Mouse (Mus musculus) liver, embryonic 14.5 days (tissue): Measurements from ENCODE around the gene Mthfd1l. TPM values are rescaled to one million over a fixed set of nuclear protein-coding genes. Genes with fewer than 3 reads are reported as not detected.
A peak's percentile ranks its signal among the peaks of the same experiment; 100 is the strongest.

Experiments
- ATAC-seq: fragments of 200-750 bp; cut with Nextera tagmentation; 2 replicates; pipeline ENCODE4 v1.8.0; 2017; ENCODE audit warnings: moderate number of reproducible peaks, mild to moderate bottlenecking, moderate library complexity; ENCODE audit not compliant: insufficient read depth
- DNase-seq, 3 experiments: peaks; one replicate each; pipeline ENCODE4 v3.0.0-alpha.2; 2012 to 2013; ENCODE audit warnings: low read depth in 3 of 3, low spot score in 3 of 3
- H3K27ac ChIP-seq: fragments of 300-500 bp; sonication (generic); 2 replicates; pipeline ENCODE4 v1.5.1; 2014; ENCODE audit warnings: moderate library complexity, mild to moderate bottlenecking, control low read depth, inconsistent platforms
- H3K27me3 ChIP-seq: fragments of 300-500 bp; sonication (generic); 2 replicates; pipeline ENCODE4 v1.6.1; 2014; ENCODE audit warnings: mild to moderate bottlenecking, low read length, moderate library complexity; ENCODE audit not compliant: control insufficient read depth, insufficient read depth
- H3K36me3 ChIP-seq: fragments of 300-500 bp; sonication (generic); replicated peaks from 2 replicates; pipeline ENCODE4 v1.6.1; 2014; ENCODE audit warnings: low read depth; ENCODE audit not compliant: control insufficient read depth, insufficient read depth
- H3K4me1 ChIP-seq, 2 experiments: fragments of 200-500 bp in 1 of 2; fragments of 300-500 bp in 1 of 2; sonication (generic) in 1 of 2; replicated peaks; 2 replicates each; pipeline ENCODE4 v1.6.1; 2012 to 2014; ENCODE audit warnings: antibody characterized with exemption in 1 of 2, inconsistent platforms in 1 of 2, low read length in 1 of 2; ENCODE audit not compliant: control insufficient read depth in 2 of 2, insufficient read depth in 2 of 2
- H3K4me2 ChIP-seq: fragments of 300-500 bp; sonication (generic); 2 replicates; pipeline ENCODE4 v1.6.1; 2014; ENCODE audit warnings: low read depth, mild to moderate bottlenecking, control low read depth, moderate library complexity
- H3K4me3 ChIP-seq, 2 experiments: fragments of 200-500 bp in 1 of 2; fragments of 300-500 bp in 1 of 2; sonication (generic) in 1 of 2; 2 replicates each; pipeline ENCODE4 v1.5.1; 2012 to 2014; ENCODE audit warnings: low read depth in 2 of 2, low read length in 2 of 2, mild to moderate bottlenecking in 2 of 2, control low read depth in 1 of 2, inconsistent platforms in 1 of 2, moderate library complexity in 1 of 2; ENCODE audit not compliant: insufficient read depth in 1 of 2
- H3K9ac ChIP-seq: fragments of 300-500 bp; sonication (generic); replicated peaks from 2 replicates; pipeline ENCODE4 v1.6.1; 2014; ENCODE audit warnings: mild to moderate bottlenecking, control low read depth, moderate library complexity
- H3K9me3 ChIP-seq: fragments of 300-500 bp; sonication (generic); 2 replicates; pipeline ENCODE4 v1.6.1; 2016; ENCODE audit warnings: low read length, mixed read lengths; ENCODE audit not compliant: control insufficient read depth
- CTCF ChIP-seq: IDR thresholded peaks from 2 replicates; pipeline ENCODE4 v1.5.1; 2016; ENCODE audit warnings: antibody characterized with exemption, low read depth, control low read depth
- EP300 ChIP-seq: IDR thresholded peaks from 2 replicates; pipeline ENCODE4 v1.6.1; 2016; ENCODE audit warnings: antibody characterized with exemption, low read depth
- WGBS: fragments of 180-500 bp; shearing (Covaris S2); extraction: QIAGEN DNeasy Blood & Tissue Kit; methylation state at CpG from one replicate; pipeline ENCODE4 v1.1.7; 2014; ENCODE audit not compliant: insufficient replicate concordance; 5-methylcytosine and 5-hydroxymethylcytosine counted together
- polyA plus RNA-seq, 2 experiments: library from polyadenylated mRNA; depleted of rRNA in 1 of 2; stranded (reverse) in 1 of 2; unstranded in 1 of 2; fragments of >200 nt; fragmentation: Nextera tagmentation in 1 of 2; extraction: Ambion mirVana in 1 of 2; gene quantifications; 2 replicates each; pipeline versions ENCODE4 v1.2.1 to v1.2.3; 2012 to 2014

Gene Mthfd1l
- polyA plus RNA-seq, 2 experiments: 18.5 to 19.2 TPM

GRCm38 (mm10) chr10:4125232-4125631, 152.3 kb downstream of the Mthfd1l start:
- H3K4me2 ChIP-seq: no peak overlapping the region
- H3K27ac ChIP-seq: no peak overlapping the region
- DNase-seq (no peak), ATAC-seq (no peak)
- no peak for TF ChIP-seq CTCF
- no peak for TF ChIP-seq EP300
- H3K4me3 ChIP-seq: no peak overlapping the region
- H3K4me1 ChIP-seq: peaks cover 6 to 15% of the 10 kb centered on the region in 2 experiments; a peak in 3 of 4 replicates
- 85% methylated on average over 7 of the region's 7 CpGs for WGBS
- no peaks in the 10 kb centered on the region for H3K36me3 ChIP-seq
- H3K9me3 ChIP-seq: no peaks in the 10 kb centered on the region
- H3K9ac ChIP-seq: no peak overlapping the region
- no peaks in the 10 kb centered on the region for H3K27me3 ChIP-seq

- Histone ChIP-seq H3K36me3 (no peaks in the 10 kb centered on the region), H3K4me2 (no peak overlapping the region), H3K4me1 (peaks cover 6 to 15% of the 10 kb centered on the region in 2 experiments; a peak in 3 of 4 replicates), H3K27ac (no peak overlapping the region; the same call in 1 of the 2 replicates), H3K4me3 (no peak overlapping the region), H3K9me3 (no peaks in the 10 kb centered on the region), H3K9ac (no peak overlapping the region), H3K27me3 (no peaks in the 10 kb centered on the region)
- TF ChIP-seq CTCF (no peak), EP300 (no peak)
- 28% methylated on average over 8 of the region's 8 CpGs for WGBS
- DNase-seq: no peak
- peak; percentile 69 for ATAC-seq
Observed at GRCm38 (mm10) chr10:4126335-4127012, 153.6 kb downstream of the Mthfd1l start.

DNA sequence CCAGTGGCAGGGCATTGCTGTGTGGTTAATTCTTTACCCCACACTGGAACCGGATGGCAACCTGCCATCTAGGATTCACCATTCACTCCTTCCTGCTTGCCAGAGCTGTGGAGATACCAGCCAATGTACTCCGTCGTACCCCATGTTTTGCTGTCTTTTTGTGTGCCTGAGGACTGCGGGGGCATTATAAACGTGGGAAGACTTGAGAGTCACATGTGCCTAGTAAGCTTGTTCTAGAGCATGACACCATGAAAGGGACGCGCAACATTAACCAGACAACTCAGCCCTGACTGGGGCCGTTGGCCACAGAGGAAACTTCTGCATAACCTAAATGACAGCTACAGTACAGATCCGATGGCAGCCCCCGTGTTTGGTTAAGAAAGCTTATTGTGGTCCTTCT, 155.5 kb downstream of the Mthfd1l start:
- TF ChIP-seq EP300 (no peak), CTCF (no peak)
- Histone ChIP-seq H3K36me3 (no peaks in the 10 kb centered on the region), H3K27ac (no peak overlapping the region), H3K9ac (no peak overlapping the region), H3K9me3 (no peaks in the 10 kb centered on the region), H3K4me1 (peaks cover 6 to 15% of the 10 kb centered on the region in 2 experiments; a peak in 3 of 4 replicates), H3K4me2 (no peak overlapping the region), H3K4me3 (no peak overlapping the region), H3K27me3 (no peaks in the 10 kb centered on the region)
- WGBS: 69% methylated on average over 10 of the region's 10 CpGs
- ATAC-seq (no peak), DNase-seq (no peak)

- no peak for ATAC-seq
- DNase-seq: no peak
- H3K27me3 ChIP-seq: no peaks in the 10 kb centered on the region
- no peak overlapping the region for H3K27ac ChIP-seq
- TF ChIP-seq EP300 (no peak), CTCF (no peak)
- no peak overlapping the region for H3K9ac ChIP-seq
- no peak overlapping the region for H3K4me3 ChIP-seq
- peaks cover 6 to 13% of the 10 kb centered on the region in 2 experiments; a peak in 3 of 4 replicates for H3K4me1 ChIP-seq
- no peak overlapping the region for H3K4me2 ChIP-seq
- WGBS: 85% methylated on average over 4 of the region's 4 CpGs
- no peaks in the 10 kb centered on the region for H3K36me3 ChIP-seq
- H3K9me3 ChIP-seq: no peaks in the 10 kb centered on the region
Observed at GRCm38 (mm10) chr10:4128915-4129314, 156.0 kb downstream of the Mthfd1l start.

GRCm38 (mm10) chr10:4129461-4129860, 156.5 kb downstream of the Mthfd1l start:
- WGBS: 78% methylated on average over 8 of the region's 8 CpGs
- Histone ChIP-seq H3K4me2 (no peak overlapping the region), H3K4me1 (peaks cover 6 to 13% of the 10 kb centered on the region in 2 experiments; a peak in 3 of 4 replicates), H3K4me3 (no peak overlapping the region), H3K36me3 (no peaks in the 10 kb centered on the region), H3K9me3 (no peaks in the 10 kb centered on the region), H3K9ac (no peak overlapping the region), H3K27ac (no peak overlapping the region), H3K27me3 (no peaks in the 10 kb centered on the region)
- no peak for ATAC-seq
- no peak for TF ChIP-seq EP300
- TF ChIP-seq CTCF: no peak
- no peak for DNase-seq
